Mouse (Mus musculus): ENCODE data around the gene 2210017I01Rik.

Gene 2210017I01Rik

DNA sequence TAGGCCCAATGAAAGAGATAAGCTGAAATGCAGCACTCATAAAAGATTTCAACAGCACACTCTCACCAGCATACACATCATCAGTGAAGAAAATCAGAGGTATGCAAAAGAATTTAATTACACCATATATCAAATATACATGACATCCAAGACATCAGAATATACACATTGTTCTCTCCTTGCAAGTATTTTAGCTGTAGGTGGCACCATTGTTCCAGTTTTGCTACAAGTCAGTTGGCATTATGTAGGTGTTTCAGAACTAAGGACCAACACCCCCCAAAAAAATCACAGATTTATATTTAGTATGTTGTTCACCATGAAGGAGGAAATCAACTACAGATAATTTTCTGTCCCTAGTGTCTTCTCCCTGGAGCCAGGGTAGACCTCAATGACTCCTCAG, 41.9 kb downstream of the 2210017I01Rik start:
- DNase-seq (ENCODE audit: low spot score in 2 of 2), result no peak

All from spleen, postnatal 36 days (tissue).